Mouse (Mus musculus) ES-Bruce4 (cell line): ENCODE results near the gene Blvrb. TPM values are rescaled to one million over a fixed set of nuclear protein-coding genes. Genes with fewer than 3 reads are reported as not detected.

Source experiments
- H3K27ac ChIP-seq: 2 replicates; pipeline ENCODE4 v1.5.1; 2012; ENCODE audit warnings: low read length, inconsistent platforms; ENCODE audit not compliant: insufficient read depth
- H3K27me3 ChIP-seq: 2 replicates; pipeline ENCODE4 v1.6.1; 2012; ENCODE audit warnings: mild to moderate bottlenecking, low read length, inconsistent platforms; ENCODE audit not compliant: control insufficient read depth, poor library complexity, insufficient read depth, severe bottlenecking
- H3K36me3 ChIP-seq: 2 replicates; pipeline ENCODE4 v1.6.1; 2012; ENCODE audit warnings: inconsistent platforms, mild to moderate bottlenecking, low read length, moderate library complexity; ENCODE audit not compliant: control insufficient read depth, poor library complexity, insufficient read depth, severe bottlenecking
- H3K4me1 ChIP-seq: one replicate; pipeline ENCODE4 v1.8.1; 2011; ENCODE audit warnings: low read length; ENCODE audit not compliant: control insufficient read depth, insufficient read depth
- H3K4me3 ChIP-seq: 2 replicates; pipeline ENCODE4 v1.5.1; 2011; ENCODE audit warnings: low read depth, mild to moderate bottlenecking, low read length
- H3K9ac ChIP-seq: 2 replicates; pipeline ENCODE4 v1.6.1; 2012; ENCODE audit warnings: low read depth, mild to moderate bottlenecking, inconsistent platforms; ENCODE audit not compliant: poor library complexity, severe bottlenecking
- H3K9me3 ChIP-seq: replicated peaks from 2 replicates; pipeline ENCODE4 v1.6.1; 2012; ENCODE audit warnings: mild to moderate bottlenecking, low read length, inconsistent platforms; ENCODE audit not compliant: control insufficient read depth, poor library complexity, insufficient read depth, severe bottlenecking
- CTCF ChIP-seq: IDR thresholded peaks from one replicate; pipeline ENCODE4 v1.8.1; 2011; ENCODE audit warnings: low read depth, low read length
- EP300 ChIP-seq: IDR thresholded peaks from 2 replicates; pipeline ENCODE4 v1.6.1; 2011; ENCODE audit warnings: low read depth, low read length; ENCODE audit not compliant: insufficient read depth
- POLR2A ChIP-seq: IDR thresholded peaks from one replicate; pipeline ENCODE4 v1.8.1; 2011; ENCODE audit warnings: low read length; ENCODE audit not compliant: insufficient read depth
- polyA plus RNA-seq: library from polyadenylated mRNA; stranded (reverse); fragments of >200 nt; gene quantifications from 2 replicates; pipeline ENCODE4 v1.2.4, GENCODE M21; 2011; ENCODE audit warnings: low read depth; ENCODE audit not compliant: missing spikeins, insufficient read depth, insufficient read length

The Blvrb gene
- polyA plus RNA-seq, 1 experiment, result 44.3 TPM

- no peaks in the 10 kb centered on the region for H3K36me3 ChIP-seq
- H3K4me1 ChIP-seq, result no peaks in the 10 kb centered on the region
- H3K9me3 ChIP-seq, result no peaks in the 10 kb centered on the region
- no peak overlapping the region for H3K9ac ChIP-seq
- H3K27ac ChIP-seq, result no peak overlapping the region
- no peaks in the 10 kb centered on the region for H3K27me3 ChIP-seq
- no peak for TF ChIP-seq CTCF
- no peak overlapping the region for H3K4me3 ChIP-seq
Measured at GRCm38 (mm10) chr7:27454461-27455121, 6.8 kb downstream of the Blvrb start.

GRCm38 (mm10) chr7:27455273-27455672 is 7.5 kb downstream of the Blvrb start:
- no peak overlapping the region for H3K27ac ChIP-seq
- no peak overlapping the region for H3K9ac ChIP-seq
- H3K36me3 ChIP-seq, result no peaks in the 10 kb centered on the region
- no peak for TF ChIP-seq CTCF
- no peak for TF ChIP-seq POLR2A
- no peak overlapping the region for H3K4me3 ChIP-seq
- no peaks in the 10 kb centered on the region for H3K4me1 ChIP-seq
- no peaks in the 10 kb centered on the region for H3K27me3 ChIP-seq
- no peaks in the 10 kb centered on the region for H3K9me3 ChIP-seq

GRCm38 (mm10) chr7:27458614-27459013 is 10.8 kb downstream of the Blvrb start:
- Histone ChIP-seq H3K27me3 (no peaks in the 10 kb centered on the region), H3K36me3 (no peaks in the 10 kb centered on the region)
- TF ChIP-seq CTCF, result no peak
- TF ChIP-seq POLR2A, result no peak
- TF ChIP-seq EP300, result no peak

GRCm38 (mm10) chr7:27459640-27460039 is 11.9 kb downstream of the Blvrb start:
- H3K27me3 ChIP-seq, result no peaks in the 10 kb centered on the region
- no peaks in the 10 kb centered on the region for H3K4me1 ChIP-seq
- H3K9ac ChIP-seq, result no peak overlapping the region
- H3K36me3 ChIP-seq, result no peaks in the 10 kb centered on the region
- H3K9me3 ChIP-seq, result no peaks in the 10 kb centered on the region
- H3K27ac ChIP-seq, result no peak overlapping the region
- no peak overlapping the region for H3K4me3 ChIP-seq
- TF ChIP-seq EP300 (no peak), POLR2A (no peak), CTCF (no peak)

More at GRCm38 (mm10) chr7:27458614-27459013, 10.8 kb downstream of the Blvrb start:
- H3K4me1 ChIP-seq, result no peaks in the 10 kb centered on the region
- H3K9me3 ChIP-seq, result no peaks in the 10 kb centered on the region
- no peak overlapping the region for H3K27ac ChIP-seq
- H3K9ac ChIP-seq, result no peak overlapping the region
- no peak overlapping the region for H3K4me3 ChIP-seq

GRCm38 (mm10) chr7:27460477-27460876 is 12.7 kb downstream of the Blvrb start:
- TF ChIP-seq EP300 (no peak), CTCF (no peak), POLR2A (no peak)
- Histone ChIP-seq H3K27ac (no peak overlapping the region), H3K27me3 (no peaks in the 10 kb centered on the region)

GRCm38 (mm10) chr7:27467648-27468047 is 19.9 kb downstream of the Blvrb start:
- no peak for TF ChIP-seq CTCF
- no peak for TF ChIP-seq POLR2A
- no peak for TF ChIP-seq EP300
- Histone ChIP-seq H3K9me3 (no peaks in the 10 kb centered on the region), H3K36me3 (no peaks in the 10 kb centered on the region), H3K9ac (no peak overlapping the region), H3K4me1 (no peaks in the 10 kb centered on the region), H3K27me3 (no peaks in the 10 kb centered on the region), H3K27ac (no peak overlapping the region), H3K4me3 (no peak overlapping the region)

More at GRCm38 (mm10) chr7:27460477-27460876, 12.7 kb downstream of the Blvrb start:
- Histone ChIP-seq H3K4me3 (no peak overlapping the region), H3K36me3 (no peaks in the 10 kb centered on the region), H3K9me3 (no peaks in the 10 kb centered on the region), H3K4me1 (no peaks in the 10 kb centered on the region), H3K9ac (no peak overlapping the region)
